Mouse (Mus musculus): ENCODE data around the gene Lcn2. TPM values are rescaled to one million over a fixed set of nuclear protein-coding genes. Genes with fewer than 3 reads are reported as not detected.

Gene Lcn2
- total RNA-seq, 2 experiments from 2014 or later, result 165 to 1,234 TPM

DNA sequence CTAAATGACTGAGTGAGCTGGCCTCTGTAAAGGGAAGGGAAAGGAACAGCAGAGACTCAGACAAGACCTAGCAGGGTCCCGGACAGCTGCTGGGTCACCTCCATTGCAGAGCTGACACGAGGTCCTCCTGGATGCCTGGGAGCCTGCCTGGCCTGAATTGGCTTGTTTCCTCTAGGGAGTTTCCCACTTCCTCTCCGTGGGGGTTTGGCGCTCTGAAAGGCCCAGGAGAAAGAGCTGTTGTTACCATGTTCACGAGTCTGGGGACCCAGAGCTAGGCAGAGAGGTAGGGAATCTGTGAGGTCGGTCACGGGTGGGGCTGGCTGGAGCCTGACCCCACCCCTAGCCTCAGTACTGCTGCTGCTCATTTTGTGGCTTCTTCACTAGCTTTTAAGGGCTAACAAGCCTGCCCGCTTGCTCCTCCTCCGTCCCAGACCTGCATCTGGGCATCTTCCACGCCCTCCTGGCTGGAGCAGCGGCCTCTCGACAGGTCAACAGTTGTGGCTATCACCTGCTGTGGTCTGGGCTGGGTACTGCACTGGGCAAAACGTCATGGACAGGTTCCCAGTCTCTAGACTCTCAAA, 37.5 kb downstream of the Lcn2 start:
- ATAC-seq (replicated peaks; ENCODE audit: low FRiP score, poor library complexity, severe bottlenecking), result no peak

DNA sequence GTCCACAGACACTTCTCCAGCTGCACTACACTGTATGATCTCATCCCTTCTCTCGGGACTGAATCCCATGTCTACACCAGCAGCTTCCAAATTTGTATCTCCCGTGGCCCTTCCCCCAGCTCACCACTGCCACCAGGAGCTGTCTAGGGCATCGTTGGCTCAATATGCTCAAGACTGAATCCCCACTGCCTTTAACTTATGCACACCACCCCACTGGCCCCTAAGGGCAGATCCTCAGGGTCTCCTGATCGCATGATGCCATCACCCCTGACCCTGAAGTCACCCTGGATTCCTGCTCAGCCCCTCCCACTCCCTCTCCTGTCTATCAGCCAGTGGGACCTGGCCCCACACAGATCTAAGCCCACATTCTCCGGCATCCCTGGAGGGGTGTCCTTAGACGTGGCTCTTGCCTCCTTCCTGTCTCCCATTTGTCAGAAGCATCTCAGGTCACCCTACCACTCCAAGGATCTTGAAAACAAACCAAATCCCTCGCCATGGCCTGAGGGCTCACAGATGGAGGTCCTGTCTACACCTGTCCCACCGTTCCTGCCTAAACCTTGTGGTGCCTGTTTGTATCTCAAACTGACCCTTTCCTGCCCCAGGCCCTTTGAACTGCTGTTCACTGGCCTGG, 38.3 kb downstream of the Lcn2 start:
- ATAC-seq (replicated peaks; ENCODE audit: low FRiP score, poor library complexity, severe bottlenecking), result no peak

DNA sequence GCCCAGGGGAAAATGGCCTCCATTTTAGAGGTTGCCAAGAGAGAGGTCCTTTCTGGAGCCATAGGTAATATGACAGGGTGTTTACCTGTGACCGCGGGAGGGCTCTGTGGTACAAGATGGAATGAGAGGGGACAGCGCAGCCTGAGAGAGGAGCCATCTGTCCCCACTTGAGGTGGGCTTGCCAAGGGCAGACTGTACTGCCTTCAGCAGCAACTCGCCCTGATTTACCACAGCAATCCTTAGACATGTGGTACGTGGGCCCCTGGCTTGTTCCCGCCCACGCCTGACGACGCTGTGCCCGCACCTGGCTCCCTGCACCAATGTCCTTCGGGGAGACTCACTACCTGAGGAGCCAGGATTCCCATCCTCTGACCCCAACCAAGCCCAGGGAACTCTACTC, 39.7 kb downstream of the Lcn2 start:
- no peak for ATAC-seq (replicated peaks; ENCODE audit: low FRiP score, poor library complexity, severe bottlenecking)

DNA sequence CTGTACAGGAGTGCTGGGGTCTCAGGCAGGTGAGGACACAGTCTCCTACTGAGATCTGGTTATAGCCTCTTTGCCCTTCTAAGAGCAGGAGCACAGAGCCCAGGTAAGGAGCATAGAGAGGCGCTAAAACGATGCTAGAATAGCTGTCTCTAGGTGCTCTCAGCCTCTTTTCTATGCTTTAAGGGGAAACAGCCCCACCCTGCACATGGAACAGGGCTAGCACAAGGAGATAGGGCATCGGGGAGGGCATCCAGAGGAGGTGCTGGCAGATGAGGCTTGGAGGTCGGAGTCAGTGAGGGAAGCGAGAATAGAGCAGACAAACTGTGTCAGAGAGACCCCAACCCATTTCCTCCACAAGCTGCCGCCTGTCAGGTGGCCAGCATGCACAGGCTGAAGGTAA, 41.0 kb downstream of the Lcn2 start:
- no peak for ATAC-seq (replicated peaks; ENCODE audit: low FRiP score, poor library complexity, severe bottlenecking)

DNA sequence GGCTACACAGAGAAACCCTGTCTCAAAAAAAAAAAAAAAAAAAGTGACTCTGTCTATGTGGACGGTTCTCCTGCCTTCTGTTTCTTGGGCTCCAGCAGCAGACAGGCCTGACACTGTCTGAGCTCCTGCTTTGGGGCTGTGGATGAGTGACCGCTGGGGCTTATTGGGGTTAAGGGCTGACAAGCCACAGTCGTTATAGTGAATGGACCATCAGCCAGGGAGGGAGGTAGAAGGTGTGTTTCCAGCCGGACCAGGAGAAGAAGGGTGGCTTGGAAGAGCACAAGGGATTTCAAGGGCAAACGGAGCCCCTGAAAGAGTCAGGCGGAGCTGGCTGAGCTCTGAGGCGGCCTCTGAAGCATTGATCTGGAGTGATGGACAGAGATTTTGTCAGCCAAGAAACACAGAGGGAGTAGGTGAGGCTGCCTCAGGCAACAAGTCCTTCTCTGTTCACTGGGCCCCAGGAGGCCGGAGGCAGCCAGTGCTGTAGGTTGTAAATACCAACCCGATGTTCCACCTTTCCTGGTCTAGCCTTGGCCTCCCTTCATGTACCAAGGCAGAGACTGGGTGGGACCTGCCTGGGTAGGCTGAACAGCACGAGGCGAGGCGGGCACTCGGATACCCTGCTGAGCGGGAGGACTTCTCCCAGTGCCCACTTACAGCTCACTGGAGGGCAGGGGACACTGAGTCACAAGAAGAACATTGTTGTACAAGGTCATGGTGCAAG, 43.3 kb downstream of the Lcn2 start:
- ATAC-seq (replicated peaks; ENCODE audit: low FRiP score, poor library complexity, severe bottlenecking), result no peak

DNA sequence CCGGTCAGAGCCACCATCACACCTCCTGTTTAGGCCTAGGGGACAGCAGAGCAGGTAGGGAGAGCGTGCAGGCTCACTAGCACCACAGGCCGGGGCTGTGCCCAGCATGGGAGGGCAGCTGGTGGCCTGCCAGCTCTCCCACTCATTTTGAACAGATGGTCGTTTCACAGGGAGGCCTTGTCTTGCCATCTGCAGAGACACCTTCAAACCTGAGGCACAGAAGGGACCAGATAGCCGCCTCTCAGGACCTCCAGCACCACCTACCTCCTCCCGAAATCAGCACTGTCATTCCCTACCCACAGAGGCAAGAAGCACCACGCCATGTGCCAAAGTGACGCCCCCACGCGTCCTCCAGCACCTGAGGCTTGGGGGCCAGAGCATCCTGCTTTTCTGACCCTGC, 44.0 kb downstream of the Lcn2 start:
- no peak for ATAC-seq (replicated peaks; ENCODE audit: low FRiP score, poor library complexity, severe bottlenecking)

DNA sequence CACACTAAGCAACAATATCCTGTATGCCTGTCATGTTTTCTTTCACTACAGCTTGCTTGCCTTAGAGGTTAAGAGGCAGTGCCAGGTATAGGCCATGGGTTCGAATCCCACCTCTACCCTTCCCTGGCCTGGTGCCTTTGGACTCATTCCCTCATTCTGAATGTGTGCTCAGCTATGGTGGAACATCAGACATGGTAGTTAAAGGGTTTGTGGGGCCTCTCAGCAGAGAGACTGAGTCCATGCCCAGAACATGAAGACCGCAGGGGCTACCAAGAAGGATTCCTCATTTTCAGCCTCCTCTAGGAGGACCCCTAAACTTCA, 44.7 kb downstream of the Lcn2 start:
- ATAC-seq (replicated peaks; ENCODE audit: low FRiP score, poor library complexity, severe bottlenecking), result no peak

DNA sequence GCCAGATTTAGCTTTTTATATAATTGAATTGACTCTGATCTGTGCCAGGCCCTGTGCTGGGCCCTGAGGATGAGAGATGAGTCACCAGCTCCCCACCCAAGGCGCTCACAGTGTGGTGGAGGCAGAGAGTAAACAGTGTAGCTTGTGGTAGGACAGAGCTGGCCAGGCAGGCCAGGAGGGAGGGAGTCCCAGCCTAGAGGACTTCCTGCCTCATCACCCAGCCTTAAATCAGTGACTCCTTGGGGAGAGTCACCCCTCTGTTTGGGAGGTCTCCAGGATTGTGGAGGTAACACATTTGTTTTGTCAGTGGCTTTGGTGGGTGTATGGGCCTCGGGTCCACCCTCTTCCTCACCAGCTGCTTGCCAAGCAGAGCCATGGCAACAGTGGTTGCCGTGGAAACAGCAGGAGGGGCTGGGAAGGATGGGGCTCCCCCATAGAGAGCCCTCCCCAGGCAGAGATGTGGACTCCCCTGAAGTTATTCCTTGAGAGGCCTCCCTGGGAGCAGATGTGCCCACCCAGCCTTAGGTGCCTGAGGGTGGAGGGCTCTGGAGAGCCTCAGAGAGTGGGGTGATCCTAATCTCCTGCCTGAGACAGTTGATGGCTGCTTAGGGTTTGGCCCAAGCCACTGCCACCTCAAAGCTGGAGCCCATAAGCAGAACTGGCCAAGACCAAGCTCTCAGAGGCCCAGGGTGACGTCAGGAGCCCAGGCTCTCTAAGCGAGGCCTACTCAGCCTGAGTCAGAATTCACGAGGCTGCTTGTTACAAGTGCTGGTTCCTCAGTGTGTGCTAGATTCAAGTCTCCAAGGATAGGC, 45.3 kb downstream of the Lcn2 start:
- ATAC-seq (replicated peaks; ENCODE audit: low FRiP score, poor library complexity, severe bottlenecking), result no peak

DNA sequence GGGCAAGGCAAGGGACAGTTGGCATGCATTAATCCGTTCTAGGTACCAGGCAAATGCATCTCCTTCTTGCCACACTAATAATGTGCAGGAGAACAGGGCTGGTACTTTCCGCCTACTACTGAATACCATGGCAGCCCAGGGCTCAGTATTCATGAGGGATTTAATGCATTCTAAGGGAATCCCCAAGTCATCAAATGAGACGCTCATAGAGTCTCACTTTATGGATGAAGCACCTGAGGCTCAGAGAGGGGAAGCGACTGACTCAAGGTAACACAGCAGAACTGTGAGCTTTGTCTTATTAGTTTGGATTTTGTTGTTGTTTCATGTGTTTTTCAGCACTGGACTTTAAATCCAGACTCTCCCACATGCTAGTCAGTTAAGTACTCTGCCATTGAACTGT, 46.0 kb downstream of the Lcn2 start:
- ATAC-seq (replicated peaks; ENCODE audit: low FRiP score, poor library complexity, severe bottlenecking), result no peak

DNA sequence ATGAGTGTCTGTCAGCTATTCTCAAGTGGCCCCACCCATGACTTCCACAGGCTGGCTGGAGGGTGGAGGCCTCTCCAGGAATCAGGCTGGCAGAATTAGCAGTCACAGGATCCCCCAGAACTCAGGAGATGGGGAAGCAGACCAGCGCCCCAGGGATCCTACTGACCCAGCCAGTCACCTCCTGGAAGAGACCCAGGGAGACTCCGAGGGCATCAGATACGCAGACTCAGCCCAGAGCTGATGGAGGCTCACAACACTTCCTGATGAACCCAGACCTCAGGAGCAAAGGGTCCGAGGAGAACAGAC, 46.5 kb downstream of the Lcn2 start:
- no peak for ATAC-seq (replicated peaks; ENCODE audit: low FRiP score, poor library complexity, severe bottlenecking)

DNA sequence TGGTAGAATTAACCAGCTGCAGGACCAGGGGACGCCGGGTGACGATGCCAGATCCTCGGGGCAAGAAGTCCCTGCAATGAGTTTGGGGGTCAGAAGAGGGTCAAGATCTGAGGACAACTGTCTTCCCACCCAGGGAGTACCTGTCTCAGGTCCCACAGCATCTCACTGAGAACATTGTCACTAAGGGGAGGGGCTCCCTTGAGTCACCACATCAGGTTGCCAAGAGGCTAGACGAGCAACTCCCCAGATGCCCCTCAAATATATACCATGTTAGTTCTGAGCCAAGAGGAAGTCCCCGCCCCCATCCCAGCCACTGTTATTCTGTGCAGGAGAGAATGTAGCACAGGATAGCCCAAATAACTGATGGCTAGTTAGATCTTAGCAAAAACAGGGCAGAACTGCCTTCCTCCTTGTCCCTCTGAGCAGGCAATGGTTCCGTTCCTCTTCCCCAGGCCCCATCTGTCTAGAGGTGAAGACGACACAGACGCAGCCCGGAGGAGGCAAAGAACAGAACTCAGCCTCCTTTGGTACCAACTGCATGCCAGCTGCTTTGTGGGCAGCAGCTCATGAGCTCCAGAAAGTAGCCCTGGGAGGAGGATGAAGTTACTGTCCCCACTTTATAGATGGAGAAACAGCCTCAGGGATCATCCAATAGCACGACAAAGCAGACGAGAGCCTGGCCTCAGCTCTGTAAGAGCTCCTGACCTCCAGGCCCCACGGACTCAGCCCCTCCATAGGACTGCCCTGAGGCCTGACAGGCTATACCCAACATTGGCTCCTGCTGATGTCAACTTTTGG, 47.0 kb downstream of the Lcn2 start:
- no peak for ATAC-seq (replicated peaks; ENCODE audit: low FRiP score, poor library complexity, severe bottlenecking)

DNA sequence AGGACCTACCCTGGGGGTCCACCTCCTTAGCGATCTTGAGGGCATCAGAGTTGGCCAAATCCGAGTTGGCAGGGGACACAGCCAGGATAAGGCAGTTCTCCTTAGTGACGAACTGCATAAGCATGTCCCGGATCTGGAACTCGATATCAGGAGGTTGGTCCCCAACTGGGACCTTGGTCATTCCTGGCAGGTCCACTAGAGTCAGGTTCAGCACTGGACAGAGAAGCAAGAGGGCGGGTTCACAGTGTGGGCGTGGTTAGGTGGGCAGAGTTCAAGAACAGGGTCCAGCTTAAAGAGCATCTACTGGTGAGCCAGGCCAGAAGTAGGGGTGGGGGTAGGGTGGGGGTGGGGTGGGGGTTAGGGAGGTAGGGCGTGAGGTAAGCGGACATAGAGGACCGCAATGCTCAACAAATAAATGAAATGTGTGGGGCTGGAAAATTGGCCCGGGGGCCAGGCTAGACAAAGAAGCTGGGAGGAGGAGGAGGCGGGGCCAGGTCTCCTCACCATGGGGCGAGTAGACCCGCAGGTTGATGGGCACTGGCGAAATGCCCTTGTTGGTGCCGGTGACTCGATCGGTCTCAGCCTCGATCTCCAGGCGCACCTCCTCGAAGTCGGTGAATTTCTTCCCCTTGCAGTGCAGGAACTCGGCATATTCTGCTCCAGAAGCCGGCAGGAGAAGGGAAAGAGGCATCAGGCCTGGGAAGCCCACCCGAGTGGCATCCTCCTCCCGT, 48.0 kb downstream of the Lcn2 start:
- ATAC-seq (replicated peaks; ENCODE audit: low FRiP score, poor library complexity, severe bottlenecking), result no peak

DNA sequence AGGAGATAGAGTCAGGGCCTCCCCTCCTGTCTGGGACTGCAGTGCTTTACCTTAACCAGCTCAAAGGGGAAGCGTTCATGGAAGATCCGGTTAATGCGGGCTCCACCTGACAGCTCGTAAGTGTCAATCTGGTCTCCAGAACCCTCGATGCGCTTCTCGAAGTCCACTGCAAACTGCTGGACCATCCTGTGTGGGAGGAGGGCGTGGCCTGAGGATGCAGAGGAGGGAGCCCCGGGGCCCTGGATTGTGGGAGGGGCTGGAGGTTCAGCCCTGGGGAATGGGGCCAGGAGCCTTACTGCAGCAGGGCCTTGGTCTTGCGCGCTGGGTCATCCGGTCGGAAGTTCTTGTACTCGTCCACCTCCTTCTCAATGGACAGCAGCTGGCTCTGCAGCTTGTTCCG, 52.2 kb downstream of the Lcn2 start:
- ATAC-seq (replicated peaks; ENCODE audit: low FRiP score, poor library complexity, severe bottlenecking), result no peak

Other genes with a start within 250 kb of the Lcn2 start
- 19.1 and 26.4 TPM in 2 replicates for gene Prrc2b, start 237.2 kb downstream of the Lcn2 start, total RNA-seq (2015; ENCODE audit: low replicate concordance)
- gene Prrc2b, start 237.2 kb downstream of the Lcn2 start, total RNA-seq (2017; ENCODE audit: low replicate concordance), result 11.1 and 25.3 TPM in 2 replicates
- 14.1 and 23.1 TPM in 2 replicates for gene Pomt1, start 151.7 kb downstream of the Lcn2 start, total RNA-seq (2015; ENCODE audit: low replicate concordance)
- 18.0 and 36.3 TPM in 2 replicates for gene Pomt1, start 151.7 kb downstream of the Lcn2 start, total RNA-seq (2017; ENCODE audit: low replicate concordance)
- gene Uck1, start 128.1 kb downstream of the Lcn2 start, total RNA-seq (2015; ENCODE audit: low replicate concordance), result 7.5 and 11.5 TPM in 2 replicates
- 20.4 and 20.9 TPM in 2 replicates for gene Uck1, start 128.1 kb downstream of the Lcn2 start, total RNA-seq (2017; ENCODE audit: low replicate concordance)
- 32.7 and 43.2 TPM in 2 replicates for gene Golga2, start 100.9 kb downstream of the Lcn2 start, total RNA-seq (2015; ENCODE audit: low replicate concordance)
- 39.0 and 62.4 TPM in 2 replicates for gene Golga2, start 100.9 kb downstream of the Lcn2 start, total RNA-seq (2017; ENCODE audit: low replicate concordance)
- gene Swi5, start 100.2 kb downstream of the Lcn2 start, total RNA-seq (2015; ENCODE audit: low replicate concordance), result 49.4 and 68.7 TPM in 2 replicates
- 77.7 and 95.8 TPM in 2 replicates for gene Swi5, start 100.2 kb downstream of the Lcn2 start, total RNA-seq (2017; ENCODE audit: low replicate concordance)
- gene Ciz1, start 35.9 kb downstream of the Lcn2 start, total RNA-seq (2015; ENCODE audit: low replicate concordance), result 65.4 and 90.1 TPM in 2 replicates
- gene Ciz1, start 35.9 kb downstream of the Lcn2 start, total RNA-seq (2017; ENCODE audit: low replicate concordance), result 77.5 and 131 TPM in 2 replicates
- not detected in 2 replicates for gene Dnm1, start 34.9 kb downstream of the Lcn2 start, total RNA-seq (2015; ENCODE audit: low replicate concordance)
- gene Dnm1, start 34.9 kb downstream of the Lcn2 start, total RNA-seq (2017; ENCODE audit: low replicate concordance), result not detected in 2 replicates
- gene 1110008P14Rik, start 6.3 kb downstream of the Lcn2 start, total RNA-seq (2015; ENCODE audit: low replicate concordance), result 5.8 and 7.5 TPM in 2 replicates
- gene 1110008P14Rik, start 6.3 kb downstream of the Lcn2 start, total RNA-seq (2017; ENCODE audit: low replicate concordance), result 3.7 and 7.2 TPM in 2 replicates
- gene Ptges2, start 7.6 kb upstream of the Lcn2 start, total RNA-seq (2015; ENCODE audit: low replicate concordance), result 0.42 and 0.72 TPM in 2 replicates
- gene Ptges2, start 7.6 kb upstream of the Lcn2 start, total RNA-seq (2017; ENCODE audit: low replicate concordance), result 0.51 TPM in 1 of 2 replicates, not detected in the other
- gene Naif1, start 62.2 kb upstream of the Lcn2 start, total RNA-seq (2015; ENCODE audit: low replicate concordance), result 4.0 TPM in 1 of 2 replicates, not detected in the other
- gene Naif1, start 62.2 kb upstream of the Lcn2 start, total RNA-seq (2017; ENCODE audit: low replicate concordance), result 0.23 and 2.1 TPM in 2 replicates
- gene Slc25a25, start 63.2 kb upstream of the Lcn2 start, total RNA-seq (2015; ENCODE audit: low replicate concordance), result 5.4 and 7.2 TPM in 2 replicates
- gene Slc25a25, start 63.2 kb upstream of the Lcn2 start, total RNA-seq (2017; ENCODE audit: low replicate concordance), result 14.8 and 19.0 TPM in 2 replicates
- 3.6 and 12.6 TPM in 2 replicates for gene Fam102a, start 147.1 kb upstream of the Lcn2 start, total RNA-seq (2015; ENCODE audit: low replicate concordance)
- 0.77 and 3.0 TPM in 2 replicates for gene Fam102a, start 147.1 kb upstream of the Lcn2 start, total RNA-seq (2017; ENCODE audit: low replicate concordance)
- gene Dpm2, start 182.6 kb upstream of the Lcn2 start, total RNA-seq (2015; ENCODE audit: low replicate concordance), result 33.9 and 45.3 TPM in 2 replicates
- 11.8 and 21.1 TPM in 2 replicates for gene Dpm2, start 182.6 kb upstream of the Lcn2 start, total RNA-seq (2017; ENCODE audit: low replicate concordance)
- gene Pip5kl1, start 186.5 kb upstream of the Lcn2 start, total RNA-seq (2015; ENCODE audit: low replicate concordance), result not detected in 2 replicates
- gene Pip5kl1, start 186.5 kb upstream of the Lcn2 start, total RNA-seq (2017; ENCODE audit: low replicate concordance), result not detected in 2 replicates
- gene 9430097D07Rik, start 187.4 kb upstream of the Lcn2 start, total RNA-seq (2015; ENCODE audit: low replicate concordance), result not detected in 2 replicates
- gene 9430097D07Rik, start 187.4 kb upstream of the Lcn2 start, total RNA-seq (2017; ENCODE audit: low replicate concordance), result 0.90 TPM in 1 of 2 replicates, not detected in the other
- gene St6galnac4, start 198.8 kb upstream of the Lcn2 start, total RNA-seq (2015; ENCODE audit: low replicate concordance), result 2.9 and 3.8 TPM in 2 replicates
- gene St6galnac4, start 198.8 kb upstream of the Lcn2 start, total RNA-seq (2017; ENCODE audit: low replicate concordance), result 2.3 and 2.4 TPM in 2 replicates
- gene St6galnac6, start 211.5 kb upstream of the Lcn2 start, total RNA-seq (2015; ENCODE audit: low replicate concordance), result not detected in 2 replicates
- 0.64 and 3.9 TPM in 2 replicates for gene St6galnac6, start 211.5 kb upstream of the Lcn2 start, total RNA-seq (2017; ENCODE audit: low replicate concordance)
- gene Ak1, start 233.5 kb upstream of the Lcn2 start, total RNA-seq (2015; ENCODE audit: low replicate concordance), result 0.84 TPM in 1 of 2 replicates, not detected in the other
- not detected in 2 replicates for gene Ak1, start 233.5 kb upstream of the Lcn2 start, total RNA-seq (2017; ENCODE audit: low replicate concordance)

Measured in erythroid progenitor cell, adult 5-6 weeks (primary cell).